Mouse (Mus musculus) heart, postnatal 0 days (tissue): Measurements from ENCODE around the gene Gigyf1. TPM values are rescaled to one million over a fixed set of nuclear protein-coding genes. Genes with fewer than 3 reads are reported as not detected.

Source experiments
- ATAC-seq: fragments of 200-750 bp; cut with Nextera tagmentation; 2 replicates; pipeline ENCODE4 v1.8.0; 2017; ENCODE audit warnings: low read depth, moderate number of reproducible peaks, moderate library complexity; ENCODE audit not compliant: insufficient read depth
- DNase-seq: peaks from one replicate; pipeline ENCODE4 v3.0.0-alpha.2; 2016; ENCODE audit warnings: low spot score
- H3K27ac ChIP-seq: fragments of 300-500 bp; sonication (generic); 2 replicates; pipeline ENCODE4 v1.5.1; 2014; ENCODE audit warnings: low read depth, mild to moderate bottlenecking
- H3K27me3 ChIP-seq: fragments of 300-500 bp; sonication (generic); 2 replicates; pipeline ENCODE4 v1.6.1; 2014; ENCODE audit warnings: low read length, mixed read lengths; ENCODE audit not compliant: control insufficient read depth, insufficient read depth
- H3K36me3 ChIP-seq: fragments of 300-500 bp; sonication (generic); replicated peaks from 2 replicates; pipeline ENCODE4 v1.6.1; 2014; ENCODE audit warnings: low read length, mixed read lengths; ENCODE audit not compliant: control insufficient read depth, insufficient read depth
- H3K4me1 ChIP-seq: fragments of 300-500 bp; sonication (generic); 2 replicates; pipeline ENCODE4 v1.6.1; 2014; ENCODE audit warnings: antibody characterized with exemption; ENCODE audit not compliant: control insufficient read depth, insufficient read depth
- H3K4me2 ChIP-seq: fragments of 300-500 bp; sonication (generic); 2 replicates; pipeline ENCODE4 v1.6.1; 2014; ENCODE audit warnings: low read depth, mild to moderate bottlenecking, low read length, moderate library complexity
- H3K4me3 ChIP-seq: fragments of 300-500 bp; sonication (generic); 2 replicates; pipeline ENCODE4 v1.5.1; 2014; ENCODE audit warnings: low read depth, low read length
- H3K9ac ChIP-seq: fragments of 300-500 bp; sonication (generic); replicated peaks from 2 replicates; pipeline ENCODE4 v1.6.1; 2014; ENCODE audit warnings: low read depth, low read length, mixed read lengths
- H3K9me3 ChIP-seq: fragments of 300-500 bp; sonication (generic); replicated peaks from 2 replicates; pipeline ENCODE4 v1.6.1; 2016; ENCODE audit warnings: low read length; ENCODE audit not compliant: control insufficient read depth
- CTCF ChIP-seq: IDR thresholded peaks from 2 replicates; pipeline ENCODE4 v1.5.1; 2016; ENCODE audit warnings: antibody characterized with exemption, control low read depth, low read depth
- EP300 ChIP-seq: IDR thresholded peaks from 2 replicates; pipeline ENCODE4 v1.6.1; 2016; ENCODE audit warnings: antibody characterized with exemption, low read depth
- WGBS: fragments of 180-500 bp; shearing (Covaris S2); extraction: QIAGEN DNeasy Blood & Tissue Kit; methylation state at CpG from one replicate; pipeline ENCODE4 v1.1.7; 2014; 5-methylcytosine and 5-hydroxymethylcytosine counted together
- polyA plus RNA-seq: library from polyadenylated mRNA; unstranded; fragments of >200 nt; fragmentation: Nextera tagmentation; extraction: Ambion mirVana; gene quantifications from 2 replicates; pipeline ENCODE4 v1.2.1, GENCODE M21; 2015
- total RNA-seq: library from RNA; depleted of rRNA; stranded (reverse); fragments of >200 nt; gene quantifications from 2 replicates; pipeline ENCODE4 v1.2.3, GENCODE M21; 2014; ENCODE audit warnings: low replicate concordance

Gigyf1 gene
- total and polyA plus RNA-seq, 2 experiments from 2014 or later: 7.2 to 17.7 TPM

GRCm38 (mm10) chr5:137553898-137554297, 35.5 kb downstream of the Gigyf1 start:
- Histone ChIP-seq H3K27me3 (peaks cover 25% of the 10 kb centered on the region), H3K36me3 (no peaks in the 10 kb centered on the region), H3K27ac (no peak overlapping the region), H3K4me1 (no peaks in the 10 kb centered on the region), H3K4me3 (no peak overlapping the region), H3K4me2 (no peak overlapping the region), H3K9me3 (no peaks in the 10 kb centered on the region), H3K9ac (no peak overlapping the region)
- DNase-seq (no peak), ATAC-seq (no peak)
- WGBS: 47% methylated on average over 11 of the region's 11 CpGs
- no peak for TF ChIP-seq CTCF
- no peak for TF ChIP-seq EP300

- ATAC-seq (no peak), DNase-seq (no peak)
- Histone ChIP-seq H3K9ac (no peak overlapping the region), H3K4me2 (no peak overlapping the region), H3K36me3 (no peaks in the 10 kb centered on the region), H3K4me1 (no peaks in the 10 kb centered on the region), H3K9me3 (no peaks in the 10 kb centered on the region), H3K27me3 (peaks cover 5% of the 10 kb centered on the region), H3K4me3 (no peak overlapping the region), H3K27ac (no peak overlapping the region)
- WGBS: 51% methylated on average over 6 of the region's 6 CpGs
- TF ChIP-seq CTCF: no peak
- no peak for TF ChIP-seq EP300
Measured at GRCm38 (mm10) chr5:137561556-137561955, 43.2 kb downstream of the Gigyf1 start.

GRCm38 (mm10) chr5:137562965-137563364, 44.6 kb downstream of the Gigyf1 start:
- H3K27ac ChIP-seq: no peak overlapping the region
- no peaks in the 10 kb centered on the region for H3K9me3 ChIP-seq
- no peak overlapping the region for H3K4me3 ChIP-seq
- WGBS: 55% methylated on average over 10 of the region's 10 CpGs
- TF ChIP-seq CTCF (no peak), EP300 (no peak)
- no peak overlapping the region for H3K4me2 ChIP-seq
- H3K27me3 ChIP-seq: peaks cover 5% of the 10 kb centered on the region
- H3K4me1 ChIP-seq: no peaks in the 10 kb centered on the region
- no peak overlapping the region for H3K9ac ChIP-seq
- no peaks in the 10 kb centered on the region for H3K36me3 ChIP-seq
- ATAC-seq (no peak), DNase-seq (no peak)

GRCm38 (mm10) chr5:137565744-137566143, 47.4 kb downstream of the Gigyf1 start:
- H3K9me3 ChIP-seq: no peaks in the 10 kb centered on the region
- no peak overlapping the region for H3K4me2 ChIP-seq
- no peak for ATAC-seq
- no peaks in the 10 kb centered on the region for H3K36me3 ChIP-seq
- H3K27ac ChIP-seq: no peak overlapping the region
- H3K9ac ChIP-seq: no peak overlapping the region
- no peak for DNase-seq
- H3K27me3 ChIP-seq: no peaks in the 10 kb centered on the region
- TF ChIP-seq EP300 (no peak), CTCF (no peak)
- WGBS: 71% methylated on average over 6 of the region's 6 CpGs
- H3K4me3 ChIP-seq: no peak overlapping the region
- no peaks in the 10 kb centered on the region for H3K4me1 ChIP-seq

GRCm38 (mm10) chr5:137566416-137566815, 48.1 kb downstream of the Gigyf1 start:
- no peak overlapping the region for H3K4me3 ChIP-seq
- H3K9ac ChIP-seq: no peak overlapping the region
- no peak for ATAC-seq
- H3K27ac ChIP-seq: no peak overlapping the region
- TF ChIP-seq CTCF (no peak), EP300 (no peak)
- no peak for DNase-seq
- no peaks in the 10 kb centered on the region for H3K27me3 ChIP-seq
- H3K9me3 ChIP-seq: no peaks in the 10 kb centered on the region
- H3K4me1 ChIP-seq: no peaks in the 10 kb centered on the region
- H3K4me2 ChIP-seq: no peak overlapping the region
- WGBS: 88% methylated on average over 5 of the region's 5 CpGs
- no peaks in the 10 kb centered on the region for H3K36me3 ChIP-seq

- Histone ChIP-seq H3K4me2 (no peak overlapping the region), H3K4me3 (no peak overlapping the region), H3K9ac (no peak overlapping the region), H3K27me3 (0 out of 2 replicates have a peak, but pooled peaks cover 3% of the 10 kb centered on the region), H3K36me3 (no peaks in the 10 kb centered on the region), H3K4me1 (no peaks in the 10 kb centered on the region), H3K9me3 (no peaks in the 10 kb centered on the region), H3K27ac (no peak overlapping the region)
- no peak for DNase-seq
- WGBS: 70% methylated on average over 8 of the region's 8 CpGs
- ATAC-seq: no peak
- TF ChIP-seq EP300 (no peak), CTCF (no peak)
Measured at GRCm38 (mm10) chr5:137568223-137568798, 50.0 kb downstream of the Gigyf1 start.
